Mouse (Mus musculus): Measurements from ENCODE around the gene Gm11634. TPM values are rescaled to one million over a fixed set of nuclear protein-coding genes. Genes with fewer than 3 reads are reported as not detected.
"Not testable (repeated sequence)": the region's sequence is repeated elsewhere in the genome, so short reads cannot be mapped to it uniquely, and the experiment has no call there.

Gene Gm11634
- polyA plus RNA-seq, 1 experiment, result not detected

- H3K4me1 ChIP-seq (ENCODE audit: control insufficient read depth, insufficient read depth, low read length), result peaks cover 2% of the 10 kb centered on the region; the same call in 1 of the 2 replicates
- TF ChIP-seq POLR2A (IDR thresholded peaks at IDR 0.05; ENCODE audit: borderline replicate concordance, extremely low read depth, low read depth, low read length) (no peak), CTCF (IDR thresholded peaks at IDR 0.05; ENCODE audit: insufficient read depth, low read length) (no peak)
- WGBS, result 93% methylated on average over 4 of the region's 4 CpGs
Observed at GRCm38 (mm10) chr11:101639761-101640160, 40.7 kb upstream of the Gm11634 start.

GRCm38 (mm10) chr11:101635660-101636059, 36.6 kb upstream of the Gm11634 start:
- WGBS, result 84% methylated on average over 10 of the region's 10 CpGs
- no peak for TF ChIP-seq POLR2A (IDR thresholded peaks at IDR 0.05; ENCODE audit: borderline replicate concordance, extremely low read depth, low read depth, low read length)
- no peak for TF ChIP-seq CTCF (IDR thresholded peaks at IDR 0.05; ENCODE audit: insufficient read depth, low read length)
- H3K4me3 ChIP-seq (replicated peaks; ENCODE audit: extremely low read depth, low read depth, low read length), result no peak overlapping the region
- no peaks in the 10 kb centered on the region for H3K4me1 ChIP-seq (ENCODE audit: control insufficient read depth, insufficient read depth, low read length)
- no peak for DNase-seq

More at GRCm38 (mm10) chr11:101639761-101640160, 40.7 kb upstream of the Gm11634 start:
- H3K4me3 ChIP-seq (replicated peaks; ENCODE audit: extremely low read depth, low read depth, low read length), result no peak overlapping the region
- DNase-seq, result no peak

GRCm38 (mm10) chr11:101628733-101629417, 29.8 kb upstream of the Gm11634 start:
- WGBS, result 60% methylated on average over 5 of the region's 5 CpGs
- not testable (repeated sequence) for H3K4me1 ChIP-seq (ENCODE audit: control insufficient read depth, insufficient read depth, low read length); DNase-seq; H3K4me3 ChIP-seq (replicated peaks; ENCODE audit: extremely low read depth, low read depth, low read length)

DNA sequence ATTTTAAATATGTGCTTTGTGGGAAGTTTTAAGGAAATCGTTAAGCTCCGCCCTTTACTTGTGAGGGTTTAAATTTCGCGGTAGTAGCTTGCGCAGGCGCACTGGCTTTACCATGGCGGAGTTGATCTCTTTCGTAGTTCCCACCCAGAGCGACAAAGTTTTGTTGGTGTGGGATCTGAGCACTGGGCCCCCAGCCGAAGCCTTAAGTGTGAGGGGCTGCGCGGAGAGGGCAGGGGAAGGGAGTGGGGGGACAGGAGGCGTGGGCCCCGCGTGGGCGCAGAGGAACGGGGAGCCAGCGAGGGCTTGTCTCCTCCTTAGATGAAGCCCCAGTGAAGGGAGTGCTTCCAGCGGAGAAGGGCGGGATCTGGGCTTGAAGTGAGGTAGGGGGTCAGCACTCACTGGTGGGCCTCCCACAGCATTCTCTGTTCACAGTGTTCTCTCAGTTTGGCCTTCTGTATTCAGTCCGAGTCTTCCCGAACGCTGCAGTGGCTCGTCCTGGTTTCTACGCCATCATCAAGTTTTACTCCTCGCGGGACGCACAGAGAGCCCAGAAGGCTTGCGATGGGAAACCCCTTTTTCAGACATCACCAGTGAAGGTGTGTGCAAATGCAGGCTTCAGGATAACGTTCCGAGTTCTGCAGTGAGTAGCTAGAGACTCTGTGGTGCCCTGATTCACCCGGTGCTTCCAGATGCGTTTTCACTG, 29.0 kb upstream of the Gm11634 start:
- DNase-seq, result peak; percentile 89
- under 1% methylated on average over 33 of the region's 33 CpGs for WGBS
- TF ChIP-seq POLR2A (IDR thresholded peaks at IDR 0.05; ENCODE audit: borderline replicate concordance, extremely low read depth, low read depth, low read length) (peak; percentile 67; the same call in 1 of the 2 replicates), CTCF (IDR thresholded peaks at IDR 0.05; ENCODE audit: insufficient read depth, low read length) (no peak)
- no peaks in the 10 kb centered on the region for H3K4me1 ChIP-seq (ENCODE audit: control insufficient read depth, insufficient read depth, low read length)
- H3K4me3 ChIP-seq (replicated peaks; ENCODE audit: extremely low read depth, low read depth, low read length), result peak overlapping the region; percentile 86

DNA sequence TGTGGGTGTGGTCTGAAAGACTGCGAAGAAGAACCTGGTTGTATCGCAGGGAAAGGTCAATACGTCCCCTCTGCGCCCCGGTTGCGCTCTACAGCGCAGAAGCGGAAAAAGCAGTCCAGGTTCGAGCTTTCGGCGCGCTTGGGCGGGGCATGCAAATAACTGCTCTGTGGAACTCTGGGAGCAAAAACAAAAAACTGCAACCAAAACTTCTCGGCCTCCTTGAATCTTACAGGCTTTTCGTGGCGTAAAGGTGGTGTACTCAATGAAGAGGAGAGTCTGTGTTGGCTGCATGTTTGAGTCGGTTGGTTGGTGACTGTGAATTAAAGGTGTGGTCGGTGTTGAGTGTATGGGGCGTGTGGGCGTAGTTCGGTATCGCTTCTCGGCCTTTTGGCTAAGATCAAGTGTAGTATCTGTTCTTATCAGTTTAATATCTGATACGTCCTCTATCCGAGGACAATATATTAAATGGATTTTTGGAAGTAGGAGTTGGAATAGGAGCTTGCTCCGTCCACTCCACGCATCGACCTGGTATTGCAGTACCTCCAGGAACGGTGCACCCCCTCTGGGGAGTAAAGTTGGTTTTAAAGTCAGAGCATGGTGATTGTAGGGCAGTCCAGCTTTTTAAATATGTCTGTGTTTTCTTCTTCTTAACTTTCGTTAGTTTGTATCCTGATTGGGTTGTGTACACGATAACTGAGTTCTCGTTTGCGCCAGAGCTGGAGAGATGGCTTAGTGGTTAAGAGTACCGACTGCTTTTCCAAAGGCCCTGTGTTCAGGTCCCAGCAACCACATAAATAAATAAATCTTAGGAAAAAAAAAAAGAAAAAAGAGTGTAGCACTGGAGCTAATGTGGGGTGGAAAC, 28.2 kb upstream of the Gm11634 start, which contains the start of gene Rdm1:
Rdm1 (plus strand) TSS at position 201 of the 862 bp plus-strand sequence.
- WGBS, result under 1% methylated on average over 34 of the region's 34 CpGs
- no peaks in the 10 kb centered on the region for H3K4me1 ChIP-seq (ENCODE audit: control insufficient read depth, insufficient read depth, low read length)

DNA sequence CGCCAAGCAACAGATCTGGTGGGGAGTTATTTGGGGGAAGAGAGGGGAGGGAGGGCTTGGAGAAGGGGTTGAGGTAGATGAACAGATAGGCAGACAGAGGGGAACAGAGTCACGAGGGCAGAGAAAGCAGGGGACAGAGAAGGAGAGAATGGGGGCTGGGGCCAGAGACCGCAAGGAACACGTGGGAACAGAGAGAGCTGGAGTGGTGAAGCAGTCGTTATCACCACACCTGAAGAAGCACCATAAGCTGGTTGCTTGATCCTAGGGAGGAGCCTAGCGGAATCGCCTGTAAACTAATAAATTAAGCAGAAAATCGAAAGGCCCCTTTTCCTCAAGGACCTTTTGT, 27.6 kb upstream of the Gm11634 start:
- 2% methylated on average over 8 of the region's 8 CpGs for WGBS
- H3K4me1 ChIP-seq (ENCODE audit: control insufficient read depth, insufficient read depth, low read length), result no peaks in the 10 kb centered on the region
- peak overlapping the region; percentile 87 for H3K4me3 ChIP-seq (replicated peaks; ENCODE audit: extremely low read depth, low read depth, low read length)
- DNase-seq, result no peak
- TF ChIP-seq POLR2A (IDR thresholded peaks at IDR 0.05; ENCODE audit: borderline replicate concordance, extremely low read depth, low read depth, low read length) (no peak), CTCF (IDR thresholded peaks at IDR 0.05; ENCODE audit: insufficient read depth, low read length) (no peak)

More for the DNA sequence above, 28.2 kb upstream of the Gm11634 start, which contains the start of gene Rdm1:
- DNase-seq, result peak; percentile 78
- peak; percentile 81 for TF ChIP-seq POLR2A (IDR thresholded peaks at IDR 0.05; ENCODE audit: borderline replicate concordance, extremely low read depth, low read depth, low read length)
- TF ChIP-seq CTCF (IDR thresholded peaks at IDR 0.05; ENCODE audit: insufficient read depth, low read length), result no peak
- H3K4me3 ChIP-seq (replicated peaks; ENCODE audit: extremely low read depth, low read depth, low read length), result peak within 1 kb of the TSS; percentile 87

DNA sequence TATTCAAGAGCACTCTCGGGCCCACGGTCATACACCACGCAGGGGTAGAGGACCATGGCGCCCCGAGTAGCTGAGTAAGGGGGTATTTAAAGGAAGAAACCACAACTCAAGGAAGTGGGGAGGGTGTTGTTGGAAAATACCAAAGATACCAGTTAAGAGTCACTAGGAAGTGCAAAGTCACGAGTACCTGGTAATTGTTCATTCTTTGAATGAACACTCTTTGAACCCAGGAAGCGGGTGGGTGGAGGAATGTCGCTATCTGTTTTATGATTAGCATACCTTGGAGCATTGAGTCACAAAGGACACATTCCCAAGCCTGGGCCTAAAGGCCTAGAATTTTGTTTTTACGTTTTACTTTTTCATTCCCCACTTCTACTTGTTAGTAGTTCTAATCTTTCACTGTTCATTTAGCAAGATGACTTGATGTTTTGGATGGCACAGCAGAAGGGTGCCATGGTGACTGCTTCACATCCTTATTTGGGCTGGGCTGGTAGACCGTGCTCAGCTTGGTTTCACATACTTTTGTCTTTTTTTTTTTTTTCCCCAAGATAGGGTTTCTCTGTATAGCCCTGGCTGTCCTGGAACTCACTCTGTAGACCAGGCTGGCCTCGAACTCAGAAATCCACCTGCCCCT, 21.1 kb upstream of the Gm11634 start:
- not testable (repeated sequence) for DNase-seq

DNA sequence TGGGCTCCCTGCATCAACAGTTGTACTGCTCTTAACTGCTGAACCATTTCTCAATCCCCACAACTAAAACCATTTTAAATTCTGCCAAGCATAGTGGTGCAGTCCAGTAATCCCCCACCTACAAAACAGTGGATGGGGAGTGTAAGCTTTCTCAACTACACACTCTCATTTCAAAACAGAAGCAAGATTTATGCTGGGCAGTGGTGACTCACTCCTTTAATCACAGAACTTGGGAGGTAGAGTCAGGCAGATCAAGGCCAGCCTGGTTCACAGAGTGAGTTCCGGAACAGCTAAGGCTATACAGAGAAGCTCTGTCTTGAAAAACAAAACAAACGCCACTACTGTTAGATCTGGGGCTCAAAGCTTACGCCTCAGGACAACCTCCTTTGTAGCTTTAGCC, 19.5 kb upstream of the Gm11634 start:
- 77% methylated on average over 3 of the region's 3 CpGs for WGBS
- no peak for TF ChIP-seq POLR2A (IDR thresholded peaks at IDR 0.05; ENCODE audit: borderline replicate concordance, extremely low read depth, low read depth, low read length)
- no peak for TF ChIP-seq CTCF (IDR thresholded peaks at IDR 0.05; ENCODE audit: insufficient read depth, low read length)
- no peaks in the 10 kb centered on the region for H3K4me1 ChIP-seq (ENCODE audit: control insufficient read depth, insufficient read depth, low read length)
- H3K4me3 ChIP-seq (replicated peaks; ENCODE audit: extremely low read depth, low read depth, low read length), result no peak overlapping the region
- no peak for DNase-seq

More for the DNA sequence above, 21.1 kb upstream of the Gm11634 start:
- not testable (repeated sequence) for H3K4me3 ChIP-seq (replicated peaks; ENCODE audit: extremely low read depth, low read depth, low read length); H3K4me1 ChIP-seq (ENCODE audit: control insufficient read depth, insufficient read depth, low read length)
- 71% methylated on average over 11 of the region's 11 CpGs for WGBS

DNA sequence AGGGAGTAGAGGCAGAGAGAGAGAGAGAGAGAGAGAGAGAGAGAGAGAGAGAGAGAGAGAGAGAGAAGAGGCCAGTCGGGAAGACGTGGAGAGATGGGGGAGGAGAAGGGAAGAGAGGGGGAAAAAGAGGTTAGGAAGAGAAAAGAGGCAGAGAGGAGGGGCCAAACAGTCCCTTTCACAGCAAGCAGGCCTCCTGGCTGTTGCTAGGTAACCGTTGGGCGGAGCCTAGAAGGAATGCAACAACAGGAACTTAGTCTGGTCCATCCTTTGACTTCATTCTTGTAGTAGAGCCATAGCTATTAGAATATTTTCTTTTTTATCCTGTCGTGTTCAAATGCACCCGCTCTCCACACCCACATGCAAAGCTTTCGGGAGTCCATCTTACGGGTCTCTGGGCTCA, 18.8 kb upstream of the Gm11634 start:
- Histone ChIP-seq H3K4me3 (replicated peaks; ENCODE audit: extremely low read depth, low read depth, low read length) (no peak overlapping the region), H3K4me1 (ENCODE audit: control insufficient read depth, insufficient read depth, low read length) (no peaks in the 10 kb centered on the region)
- TF ChIP-seq CTCF (IDR thresholded peaks at IDR 0.05; ENCODE audit: insufficient read depth, low read length), result no peak
- TF ChIP-seq POLR2A (IDR thresholded peaks at IDR 0.05; ENCODE audit: borderline replicate concordance, extremely low read depth, low read depth, low read length), result no peak
- whole genome bisulfite sequencing, result 11% methylated on average over 8 of the region's 8 CpGs
- no peak for DNase-seq

Data from lung, adult 2 months (tissue).